Mouse (Mus musculus): ENCODE measurements at regions not wholly inside any gene's neighbourhood (a gene's known extent, or its start where the extent isn't known, plus 50 kb on each side); places are given as distances from the start of the nearest gene placed in this dataset.

GRCm38 (mm10) chr12:109749711-109750243 lies 149.6 kb upstream of the Rtl1 start:
- TF ChIP-seq CTCF (conservative IDR thresholded peaks at IDR 0.05 in 1 of 2, IDR thresholded peaks at IDR 0.05 in 1 of 2; ENCODE audit: low read depth in 2 of 2, low read length in 2 of 2) (no peak), GABPA (IDR thresholded peaks at IDR 0.05; ENCODE audit: insufficient replicate concordance, low read depth, low read length) (no peak), MAX (IDR thresholded peaks at IDR 0.05; ENCODE audit: low read length) (no peak), MYC (IDR thresholded peaks at IDR 0.05; ENCODE audit: low read depth, low read length) (no peak), EP300 (IDR thresholded peaks at IDR 0.05; ENCODE audit: low read length) (no peak), ZC3H11A (IDR thresholded peaks at IDR 0.05; ENCODE audit: low read depth, low read length) (no peak), NRF1 (IDR thresholded peaks at IDR 0.05; ENCODE audit: low read depth, low read length) (no peak), ZMIZ1 (IDR thresholded peaks at IDR 0.05; ENCODE audit: low read depth, low read length) (no peak), ETS1 (conservative IDR thresholded peaks at IDR 0.05; ENCODE audit: low read depth, low read length) (no peak), POLR2A (IDR thresholded peaks at IDR 0.05; ENCODE audit: low read depth, low read length) (no peak), CHD2 (IDR thresholded peaks at IDR 0.05; ENCODE audit: low read length) (no peak), NELFE (IDR thresholded peaks at IDR 0.05; ENCODE audit: low read depth, low read length) (no peak)

All from CH12.LX (cell line).